Mouse (Mus musculus) Patski (cell line): Measurements from ENCODE around the gene Fam241a. TPM values are rescaled to one million over a fixed set of nuclear protein-coding genes. Genes with fewer than 3 reads are reported as not detected.
A peak's percentile ranks its signal among the peaks of the same experiment; 100 is the strongest.

Experiments used
- ATAC-seq: fragments of 100-300 bp; one replicate; pipeline ENCODE4 v1.8.0; 2021
- CTCF ChIA-PET: fragments of 350-600 bp; sonication (Branson Sonifier 250); formaldehyde crosslinking; loops from one replicate; lab custom pipeline; 2022; ENCODE audit warnings: inconsistent platforms; lab: Charles Lee
- POLR2A ChIA-PET: fragments of 350-600 bp; sonication (Branson Sonifier 250); formaldehyde crosslinking; loops from one replicate; lab custom pipeline; 2022; ENCODE audit warnings: antibody characterized with exemption, inconsistent platforms; lab: Charles Lee
- DNase-seq: peaks from one replicate; pipeline ENCODE4 v3.0.0-alpha.2; 2011; ENCODE audit warnings: low read depth, low spot score
- H3K27me3 ChIP-seq: fragments of 371-371 bp; one replicate; pipeline ENCODE4 v1.5.1; 2021
- CTCF ChIP-seq: fragments of 100-300 bp; IDR thresholded peaks from one replicate; pipeline ENCODE4 v1.5.1; 2021
- in situ Hi-C: fragments of 300-500 bp; cut with MboI; formaldehyde crosslinking; loops from 3 replicates; pipeline ENCODE4 v1.11.1; 2018; ENCODE audit warnings: low pct_unique_long_range_greater_than_20kb, mixed read lengths
- polyA plus RNA-seq: library from polyadenylated mRNA; unstranded; gene quantifications from one replicate; pipeline ENCODE4 v1.2.3, GENCODE M21; 2021

The Fam241a gene
- polyA plus RNA-seq, 1 experiment from 2014 or later, result 15.6 TPM

DNA sequence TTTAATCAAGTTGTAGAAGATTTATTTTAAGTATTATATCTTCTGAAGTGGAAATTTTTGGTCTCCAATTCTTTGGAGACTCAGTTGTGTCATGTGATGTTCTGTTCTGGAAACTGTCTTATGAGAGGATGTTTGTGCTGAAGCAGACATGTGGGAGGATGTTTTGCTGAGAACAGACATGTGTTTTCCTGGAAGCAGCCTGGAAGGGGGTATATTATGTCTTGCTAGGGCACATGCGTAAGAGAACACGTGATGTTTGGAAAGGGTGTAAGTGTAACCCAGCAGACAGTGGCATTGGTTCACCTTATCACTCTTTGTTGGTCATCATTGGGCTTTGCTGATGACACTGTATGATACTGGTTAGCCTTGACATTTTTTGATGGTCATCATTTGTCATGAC lies 20.6 kb downstream of the Fam241a start:
- ChIA-PET POLR2A (interaction anchor here (0.7 kb wide), 1 partner anchor 302 kb away, joined by 4 read pairs; no protein-coding TSS in a partner anchor), CTCF (interaction anchor here (4.3 kb wide), 1 partner anchor 12 kb away, joined by 17 read pairs; no protein-coding TSS in a partner anchor)
- DNase-seq (no peak), ATAC-seq (no peak)
- no peaks in the 10 kb centered on the region for H3K27me3 ChIP-seq
- no peak for TF ChIP-seq CTCF
- in situ Hi-C loops, result no loop called here

DNA sequence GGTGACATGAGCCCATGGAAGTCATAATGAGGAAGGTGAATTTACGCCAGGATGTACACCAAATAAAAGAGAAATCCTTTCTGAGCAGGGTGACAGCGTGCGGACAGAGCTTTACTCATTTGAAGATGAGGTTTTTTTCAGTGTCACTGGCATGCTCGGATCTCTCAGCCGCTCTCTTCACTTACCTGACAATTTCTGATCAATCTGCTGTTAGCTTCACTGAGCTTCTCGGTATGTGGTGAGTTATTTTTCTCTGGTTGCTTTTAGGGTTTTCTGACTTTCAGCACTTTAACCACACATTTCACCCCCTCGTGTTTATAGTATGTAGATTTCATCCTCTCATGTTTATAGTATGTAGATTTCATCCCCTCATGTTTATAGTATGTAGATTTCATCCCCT lies 21.1 kb downstream of the Fam241a start:
- DNase-seq, result no peak
- ATAC-seq, result no peak
- CTCF ChIA-PET, result interaction anchor here (1.1 to 4.3 kb wide), 2 partner anchors 12 to 45 kb away, joined by 3 to 17 read pairs; no protein-coding TSS in a partner anchor
- no peak for TF ChIP-seq CTCF
- in situ Hi-C loops, result no loop called here
- POLR2A ChIA-PET, result no interaction called here
- H3K27me3 ChIP-seq, result no peaks in the 10 kb centered on the region

DNA sequence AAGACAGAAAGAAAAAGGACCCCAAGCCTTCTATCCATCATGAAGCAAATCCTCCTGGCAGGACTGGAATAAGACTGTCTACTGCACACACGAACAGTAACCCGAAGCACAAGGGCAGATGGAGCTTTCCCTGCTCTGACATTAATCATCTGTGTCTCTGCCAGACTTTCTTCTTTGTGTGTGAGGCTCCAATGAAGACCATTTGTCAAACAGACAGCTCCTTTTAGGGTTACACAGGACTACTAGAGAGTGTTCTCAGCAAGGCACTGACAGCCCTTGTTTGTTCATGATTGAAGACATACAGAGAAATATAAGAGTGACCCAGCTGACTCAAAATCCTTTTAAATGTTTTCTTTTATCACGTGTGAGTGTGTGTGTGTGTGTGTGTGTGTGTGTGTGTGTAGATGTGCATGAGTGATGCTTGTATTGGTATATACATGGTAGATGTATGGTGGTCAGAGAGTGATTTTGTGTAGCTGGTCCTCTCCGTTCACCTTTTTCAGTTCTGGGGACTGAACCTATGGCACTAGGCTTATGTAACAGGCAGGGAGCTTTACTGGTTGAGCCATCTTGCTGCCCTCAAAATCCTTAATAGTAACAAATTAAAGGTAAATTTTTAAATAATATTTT lies 21.8 kb downstream of the Fam241a start:
- CTCF ChIA-PET, result interaction anchor here (0.7 to 4.3 kb wide), 4 partner anchors 10 to 44 kb away, joined by 3 to 17 read pairs (median 4); no protein-coding TSS in a partner anchor
- in situ Hi-C loops, result no loop called here
- DNase-seq, result no peak
- H3K27me3 ChIP-seq, result no peaks in the 10 kb centered on the region
- no peak for TF ChIP-seq CTCF
- POLR2A ChIA-PET, result interaction anchor here (0.7 kb wide), 1 partner anchor 72 kb away, joined by 3 read pairs; no protein-coding TSS in a partner anchor
- ATAC-seq, result no peak

DNA sequence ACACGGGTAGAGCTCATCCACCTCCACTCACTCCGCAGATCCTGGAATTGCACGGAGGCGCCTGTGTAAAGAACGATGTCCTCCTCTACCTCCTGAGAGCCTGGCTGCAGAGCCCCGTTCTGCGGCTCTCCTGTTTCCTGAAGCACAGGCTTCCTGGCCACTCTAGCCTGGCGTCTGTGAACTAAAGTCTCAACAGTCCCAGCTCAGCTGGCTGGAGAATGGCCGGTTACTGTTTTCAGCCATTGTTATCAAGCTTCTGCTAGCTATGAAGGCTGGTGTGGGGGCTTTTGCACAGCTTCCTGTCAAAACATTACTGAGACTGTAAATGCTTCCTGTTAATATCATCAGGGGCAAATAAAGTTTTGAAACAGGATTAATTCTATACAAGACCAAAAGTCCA lies 24.5 kb downstream of the Fam241a start:
- in situ Hi-C loops, result no loop called here
- H3K27me3 ChIP-seq, result no peaks in the 10 kb centered on the region
- DNase-seq (no peak), ATAC-seq (no peak)
- CTCF ChIA-PET, result interaction anchor here (0.7 to 4.3 kb wide), 2 partner anchors 8 to 78 kb away, joined by 3 to 17 read pairs; no protein-coding TSS in a partner anchor
- no peak for TF ChIP-seq CTCF
- POLR2A ChIA-PET, result no interaction called here

DNA sequence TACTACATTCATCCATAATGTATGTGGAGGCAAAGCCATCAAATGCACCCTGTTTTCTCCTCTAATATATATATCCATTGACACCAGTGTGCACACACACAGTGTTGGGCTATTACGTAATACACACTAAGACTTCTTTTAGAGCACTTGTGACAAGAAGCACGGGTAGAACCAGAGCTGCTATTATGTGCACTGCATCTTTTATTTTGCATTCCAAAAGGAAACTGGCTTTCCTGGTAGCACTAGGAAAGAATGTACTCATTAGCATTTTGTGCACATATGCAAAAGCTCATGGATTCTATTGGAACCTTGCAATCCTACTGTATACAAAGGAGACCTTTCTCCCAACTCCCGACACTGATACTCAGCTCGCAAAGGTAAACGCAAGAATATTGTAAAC lies 27.2 kb downstream of the Fam241a start:
- POLR2A ChIA-PET, result interaction anchor here (0.7 kb wide), 2 partner anchors 13 to 297 kb away, joined by 4 to 6 read pairs; no protein-coding TSS in a partner anchor
- no peak for TF ChIP-seq CTCF
- in situ Hi-C loops, result no loop called here
- no peaks in the 10 kb centered on the region for H3K27me3 ChIP-seq
- ATAC-seq (no peak), DNase-seq (no peak)
- CTCF ChIA-PET, result interaction anchor here (1.0 to 1.2 kb wide), 2 partner anchors 14 to 15 kb away, joined by 3 read pairs; no protein-coding TSS in a partner anchor

DNA sequence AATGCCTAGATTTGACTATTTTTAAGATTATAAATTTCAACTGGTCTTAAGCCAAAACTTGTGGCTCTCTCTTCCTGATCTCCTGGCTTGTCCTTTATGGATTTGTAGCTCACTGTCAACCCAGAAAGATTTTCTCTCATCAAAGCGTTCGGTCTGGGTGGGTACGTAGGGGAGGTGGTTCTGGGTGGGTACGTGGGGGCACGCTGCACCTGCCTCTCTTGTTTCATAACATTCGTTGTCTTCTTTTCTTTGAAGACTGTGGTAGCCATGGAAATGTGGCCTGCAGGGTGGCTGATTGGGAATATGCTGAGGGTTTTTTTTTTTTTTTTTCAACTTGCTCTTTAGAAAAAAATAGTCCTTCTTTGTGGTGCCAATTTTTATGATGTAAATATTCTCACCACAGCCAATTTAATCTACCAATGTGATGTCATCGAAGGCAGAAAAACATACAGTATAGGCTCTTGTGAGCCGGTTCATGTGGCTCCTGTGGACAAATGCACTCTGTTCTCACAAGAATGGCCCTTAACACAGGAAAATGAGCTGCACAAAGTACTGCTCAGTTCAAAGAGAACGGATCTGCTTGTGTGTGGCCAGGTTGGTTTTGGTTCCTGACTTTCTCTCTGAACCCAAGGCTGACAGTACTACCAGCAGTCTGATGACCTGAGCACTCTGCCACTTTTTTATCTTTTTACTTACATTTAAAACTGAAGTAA lies 27.9 kb downstream of the Fam241a start:
- ChIA-PET CTCF (interaction anchor here (1.0 to 1.2 kb wide), 2 partner anchors 14 to 16 kb away, joined by 3 read pairs; no protein-coding TSS in a partner anchor), POLR2A (interaction anchor here (0.7 kb wide), 2 partner anchors 13 to 297 kb away, joined by 4 to 6 read pairs; no protein-coding TSS in a partner anchor)
- H3K27me3 ChIP-seq, result no peaks in the 10 kb centered on the region
- no peak for TF ChIP-seq CTCF
- DNase-seq (no peak), ATAC-seq (no peak)
- in situ Hi-C loops, result no loop called here

DNA sequence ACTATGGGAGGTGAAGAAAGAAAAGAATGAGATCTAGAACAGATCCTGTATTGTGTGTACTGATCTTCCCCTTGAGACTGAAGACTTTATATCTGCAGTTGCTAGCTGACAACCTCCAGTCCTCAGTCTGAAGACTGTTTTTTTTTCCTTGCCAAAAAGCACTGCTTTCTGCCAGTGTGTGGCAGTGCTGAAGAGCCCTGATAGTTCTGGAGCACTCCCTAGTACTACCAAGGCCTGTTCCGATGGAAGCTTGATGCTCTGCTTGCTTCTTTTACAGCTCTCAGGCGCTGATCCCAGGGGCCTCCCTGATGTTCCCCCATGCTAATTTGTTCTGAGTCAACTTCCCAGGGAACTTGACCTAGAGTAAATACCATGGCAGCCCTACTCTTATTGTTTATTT lies 31.9 kb downstream of the Fam241a start:
- peak; percentile 24 for TF ChIP-seq CTCF
- in situ Hi-C loops, result no loop called here
- ATAC-seq, result no peak
- CTCF ChIA-PET, result interaction anchor here (1.2 to 3.4 kb wide), 5 partner anchors 9 to 35 kb away, joined by 3 to 17 read pairs (median 4); no protein-coding TSS in a partner anchor
- H3K27me3 ChIP-seq, result no peaks in the 10 kb centered on the region
- POLR2A ChIA-PET, result interaction anchor here (0.5 to 0.9 kb wide), 2 partner anchors 19 to 46 kb away, joined by 3 read pairs; no protein-coding TSS in a partner anchor
- DNase-seq, result no peak

DNA sequence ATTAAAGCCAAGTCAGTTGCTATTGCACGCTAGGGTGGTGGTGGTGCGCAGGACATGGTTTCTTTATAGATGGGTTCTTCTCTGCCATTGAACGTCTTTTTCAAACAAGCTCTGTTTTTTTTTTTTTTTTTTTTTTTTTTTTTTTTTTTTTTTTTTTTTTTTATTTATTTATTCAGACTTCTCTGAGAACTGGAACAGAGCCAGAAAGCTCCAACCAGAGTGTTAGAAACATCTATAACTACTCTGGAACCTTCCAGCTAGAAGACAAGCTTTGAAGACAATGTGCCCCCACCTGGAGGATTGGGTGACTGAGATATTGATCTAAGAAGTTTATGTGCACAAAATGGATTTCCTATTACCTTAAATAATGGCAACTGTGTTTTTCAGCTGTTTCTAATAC lies 32.6 kb downstream of the Fam241a start:
- no peak for DNase-seq
- H3K27me3 ChIP-seq, result no peaks in the 10 kb centered on the region
- TF ChIP-seq CTCF, result no peak
- POLR2A ChIA-PET, result interaction anchor here (0.9 kb wide), 1 partner anchor 20 kb away, joined by 3 read pairs; no protein-coding TSS in a partner anchor
- CTCF ChIA-PET, result interaction anchor here (1.2 to 3.4 kb wide), 5 partner anchors 9 to 29 kb away, joined by 4 to 17 read pairs (median 4); no protein-coding TSS in a partner anchor
- no peak for ATAC-seq
- in situ Hi-C loops, result no loop called here

DNA sequence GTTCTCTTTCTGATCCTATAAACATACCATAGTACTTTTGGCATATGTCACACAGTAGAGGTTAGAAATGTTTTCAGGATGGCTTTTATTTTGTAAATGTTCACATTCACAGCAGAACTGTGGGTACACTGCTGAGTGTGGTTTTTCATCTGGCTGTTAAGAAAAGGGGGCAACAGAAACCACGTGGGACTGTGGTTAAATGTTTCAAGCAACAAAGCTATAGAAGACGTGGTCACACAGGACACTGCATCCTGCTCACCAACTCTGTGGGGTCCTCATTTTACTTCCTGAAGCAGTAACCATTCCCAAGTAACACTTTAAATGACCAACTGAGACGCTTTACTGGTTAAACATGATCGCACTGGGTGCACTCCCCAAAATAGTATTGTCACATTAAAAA lies 33.6 kb downstream of the Fam241a start:
- TF ChIP-seq CTCF, result no peak
- CTCF ChIA-PET, result interaction anchor here (1.0 to 3.4 kb wide), 5 partner anchors 8 to 76 kb away, joined by 3 to 17 read pairs (median 4); no protein-coding TSS in a partner anchor
- DNase-seq, result no peak
- in situ Hi-C loops, result no loop called here
- no peak for ATAC-seq
- POLR2A ChIA-PET, result no interaction called here
- H3K27me3 ChIP-seq, result no peaks in the 10 kb centered on the region

DNA sequence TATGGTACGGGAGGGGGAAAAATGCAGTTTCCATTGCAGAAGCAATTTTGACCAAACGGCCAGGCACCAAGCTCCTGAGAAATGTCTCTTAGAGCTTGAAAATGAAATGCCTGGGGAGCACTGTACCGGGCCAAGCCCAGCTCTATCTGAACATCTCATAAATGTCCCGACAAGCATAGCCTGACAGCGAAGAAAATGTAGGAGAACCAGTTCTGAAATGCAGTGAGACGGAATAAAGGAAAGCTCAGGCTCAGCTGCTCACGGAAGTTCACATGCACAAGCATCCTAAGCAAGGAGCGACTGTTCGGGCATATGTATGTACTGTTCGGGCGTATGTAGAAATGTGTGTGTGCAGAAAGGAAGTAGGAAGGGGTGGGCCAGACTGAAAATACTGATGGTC lies 34.8 kb downstream of the Fam241a start:
- TF ChIP-seq CTCF, result no peak
- POLR2A ChIA-PET, result interaction anchor here (0.6 kb wide), 1 partner anchor 116 kb away, joined by 3 read pairs; no protein-coding TSS in a partner anchor
- no peak for DNase-seq
- in situ Hi-C loops, result no loop called here
- H3K27me3 ChIP-seq, result no peaks in the 10 kb centered on the region
- no peak for ATAC-seq
- CTCF ChIA-PET, result interaction anchor here (1.7 kb wide), 1 partner anchor 23 kb away, joined by 4 read pairs; no protein-coding TSS in a partner anchor
